Mouse (Mus musculus) v-Abl transformed pro-B cells (cell line): ENCODE data around the gene Zc3h7b.

Experiments used
- in situ Hi-C, 2 experiments: fragments of 400-800 bp; cut with MboI; formaldehyde crosslinking; loops; one replicate each; pipeline ENCODE4 v1.15.1; 2025; ENCODE audit not compliant: unreplicated experiment in 2 of 2

Gene Zc3h7b

DNA sequence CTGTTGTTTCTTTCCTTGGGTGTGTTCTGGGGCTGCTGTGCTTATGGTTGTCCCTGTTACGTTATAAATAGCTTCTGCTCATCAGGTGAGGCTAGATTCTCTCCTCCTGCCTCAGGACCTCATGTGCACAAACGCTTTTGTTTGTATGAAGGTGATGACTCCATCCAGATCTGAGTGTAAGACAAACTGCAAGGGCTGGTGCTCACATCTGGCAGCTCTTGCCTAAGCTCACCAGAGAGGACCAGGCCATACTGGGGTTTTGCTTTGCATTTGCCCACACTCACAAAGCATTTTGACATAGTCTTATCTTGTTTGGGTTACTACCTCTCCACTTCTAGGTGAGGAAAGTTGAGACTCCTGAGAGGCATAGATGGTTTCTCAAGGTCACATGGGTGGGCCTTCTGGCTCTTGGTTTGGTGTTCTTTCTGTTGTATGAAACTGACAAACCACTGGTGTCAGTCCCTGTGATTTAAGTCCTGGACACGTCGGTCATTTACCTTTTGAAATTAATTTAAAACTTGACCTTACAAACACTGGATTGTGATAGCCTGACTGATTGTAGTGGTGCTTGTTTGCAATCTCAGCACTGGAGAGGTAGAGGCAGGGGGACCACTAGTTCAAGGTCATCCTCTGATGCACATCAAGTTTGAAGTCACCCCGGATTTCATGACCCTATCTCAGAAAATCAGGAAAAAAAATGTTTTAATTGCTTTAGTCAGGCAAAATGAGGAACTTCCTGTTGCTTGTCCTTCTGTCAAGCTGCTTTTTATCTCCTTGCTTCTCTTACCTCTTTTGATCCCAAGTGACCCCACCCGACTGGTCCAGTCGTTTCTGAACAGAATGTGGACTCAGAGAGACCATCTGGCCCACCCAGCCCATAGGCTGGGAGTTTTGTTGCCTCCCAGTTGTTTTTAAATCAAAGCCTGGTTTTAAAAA, 68.1 kb downstream of the Zc3h7b start:
- in situ Hi-C loops, result loop anchor here in 1 of 2 experiments (5.0 kb wide), 1 partner anchor 49 kb away; no protein-coding TSS in a partner anchor

- in situ Hi-C loops, result loop anchor here in 1 of 2 experiments (5.0 kb wide), 1 partner anchor 48 kb away; no protein-coding TSS in a partner anchor
These were observed 69.3 kb downstream of the Zc3h7b start for GRCm38 (mm10) chr15:81813986-81814705.

DNA sequence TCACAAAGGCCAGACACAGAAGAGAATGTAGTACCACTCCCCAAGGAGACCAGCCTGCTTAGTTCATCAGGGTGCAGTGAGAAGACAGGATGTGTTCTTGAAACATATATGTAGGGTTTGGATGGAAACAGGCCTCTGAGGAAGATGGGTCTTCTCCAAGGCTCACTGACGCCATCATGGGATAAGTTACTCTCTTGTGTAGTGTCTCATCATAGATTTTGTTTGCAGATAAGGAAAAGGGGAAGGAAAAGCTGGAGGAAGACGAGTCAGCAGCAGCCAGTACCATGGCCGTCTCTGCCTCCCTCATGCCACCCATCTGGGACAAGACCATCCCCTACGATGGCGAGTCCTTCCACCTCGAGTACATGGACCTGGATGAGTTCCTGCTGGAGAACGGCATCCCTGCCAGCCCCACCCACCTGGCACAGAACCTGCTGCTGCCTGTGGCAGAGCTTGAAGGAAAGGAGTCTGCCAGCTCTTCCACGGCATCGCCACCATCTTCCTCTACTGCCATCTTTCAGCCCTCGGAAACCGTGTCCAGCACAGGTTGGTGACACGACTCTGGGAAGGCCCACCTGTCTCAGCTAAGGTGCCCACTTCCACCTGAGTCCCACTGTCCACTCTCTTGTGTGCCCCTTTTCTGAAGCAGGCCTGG, 70.0 kb downstream of the Zc3h7b start:
- in situ Hi-C loops, result loop anchor here in 1 of 2 experiments (5.0 kb wide), 1 partner anchor 47 kb away; no protein-coding TSS in a partner anchor

DNA sequence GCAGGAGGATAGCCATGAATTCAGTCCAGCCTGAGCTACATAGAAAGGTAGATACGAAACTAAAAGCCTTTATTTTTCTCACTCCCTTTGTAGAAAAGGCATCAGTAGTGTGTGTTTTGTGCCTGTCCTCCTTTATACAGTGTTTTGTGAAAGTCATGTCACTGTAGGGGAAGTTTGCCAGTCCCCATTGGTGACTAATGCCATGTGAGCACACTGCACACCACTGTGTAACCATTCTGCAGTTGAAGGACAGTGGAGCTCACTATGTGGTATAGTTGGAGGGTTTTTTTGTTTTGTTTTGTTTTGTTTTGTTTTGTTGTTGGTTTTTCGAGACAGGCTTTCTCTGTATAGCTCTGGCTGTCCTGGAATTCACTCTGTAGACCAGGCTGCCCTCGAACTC, 73.5 kb downstream of the Zc3h7b start:
- in situ Hi-C loops, result no loop called here

GRCm38 (mm10) chr15:81822631-81823030, 77.8 kb downstream of the Zc3h7b start:
- in situ Hi-C loops, result no loop called here

DNA sequence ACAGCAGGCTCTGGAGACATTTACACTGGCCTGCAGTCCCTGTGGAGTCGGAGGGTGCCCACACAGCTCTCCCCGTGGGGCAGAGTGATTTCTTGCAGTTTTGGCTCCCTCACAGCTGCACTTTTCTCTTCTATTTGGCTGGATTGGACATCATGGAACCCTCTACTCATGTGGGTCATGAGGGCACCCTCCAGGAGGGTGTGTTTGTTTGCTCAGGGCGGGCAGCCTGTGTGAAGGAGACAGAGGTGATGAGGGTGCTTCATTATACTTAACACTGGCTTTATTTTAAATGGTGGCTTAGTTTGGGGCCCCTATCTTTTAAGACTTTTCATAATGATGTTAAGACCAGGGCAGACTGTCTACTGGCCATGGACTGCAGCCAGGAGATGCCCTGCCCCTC, 80.0 kb downstream of the Zc3h7b start:
- in situ Hi-C loops, result no loop called here

- in situ Hi-C loops, result no loop called here
These were observed 83.8 kb downstream of the Zc3h7b start for GRCm38 (mm10) chr15:81828426-81829207.

DNA sequence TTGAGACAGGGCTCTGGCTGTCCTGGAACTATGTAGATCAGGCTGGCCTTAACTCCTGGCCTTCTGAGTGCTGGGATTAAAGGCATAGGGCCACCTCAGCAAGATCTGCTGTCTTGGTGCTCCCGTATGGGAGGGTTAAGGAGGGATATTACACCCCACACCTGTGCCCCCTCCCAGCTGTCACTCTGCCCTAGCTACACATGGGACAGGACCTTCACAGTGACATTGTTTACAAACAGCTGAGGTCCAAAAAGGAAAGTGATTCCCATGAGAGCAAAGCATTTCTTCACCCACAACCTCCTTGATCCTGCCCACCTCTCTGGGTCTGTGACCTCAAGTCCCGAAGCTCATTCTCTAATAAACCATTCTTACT, 84.3 kb downstream of the Zc3h7b start:
- in situ Hi-C loops, result no loop called here

GRCm38 (mm10) chr15:81830530-81830929, 85.7 kb downstream of the Zc3h7b start:
- in situ Hi-C loops, result loop anchor here (5.0 kb wide), 2 partner anchors 72 to 77 kb away; no protein-coding TSS in a partner anchor

GRCm38 (mm10) chr15:81831136-81831825, 86.4 kb downstream of the Zc3h7b start:
- in situ Hi-C loops, result loop anchor here (5.0 kb wide), 2 partner anchors 71 to 76 kb away; no protein-coding TSS in a partner anchor

GRCm38 (mm10) chr15:81832219-81832618, 87.4 kb downstream of the Zc3h7b start:
- in situ Hi-C loops, result loop anchor here (5.0 kb wide), 2 partner anchors 70 to 75 kb away; no protein-coding TSS in a partner anchor

- in situ Hi-C loops, result loop anchor here (5.0 kb wide), 2 partner anchors 69 to 74 kb away; no protein-coding TSS in a partner anchor
These were observed 88.6 kb downstream of the Zc3h7b start for GRCm38 (mm10) chr15:81833481-81833880.

DNA sequence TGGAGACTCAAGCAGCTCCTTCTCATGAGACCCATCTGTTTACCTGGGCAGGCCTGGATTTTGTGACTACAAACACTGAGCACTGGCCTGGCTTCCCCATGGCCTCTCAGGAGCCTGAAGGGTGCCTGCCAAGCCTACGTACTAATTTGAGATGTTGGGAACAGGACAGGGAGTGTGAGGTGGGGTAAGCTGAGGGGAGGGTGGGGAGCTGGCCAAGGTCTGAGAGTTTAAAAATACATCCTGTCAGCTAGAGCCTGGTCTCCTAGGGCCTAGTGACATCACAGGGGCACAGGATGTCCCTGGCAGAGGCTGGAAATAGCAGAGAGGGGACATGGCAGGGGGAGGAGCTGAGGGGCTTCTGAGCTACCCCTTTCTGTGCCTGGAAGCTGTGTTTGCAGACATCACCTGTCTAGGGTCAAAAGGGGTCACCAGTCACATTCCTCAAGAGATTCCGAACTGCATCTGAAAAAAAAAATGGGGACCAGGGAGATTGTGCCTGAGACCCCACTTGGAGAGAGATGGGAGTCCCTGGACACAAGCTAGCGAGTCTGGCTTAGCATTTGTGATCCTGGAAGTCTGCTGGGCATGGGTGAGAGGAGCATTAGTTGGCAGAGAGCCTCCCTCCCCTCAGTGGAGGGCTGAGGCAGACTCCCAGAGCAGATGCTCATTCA, 89.4 kb downstream of the Zc3h7b start:
- in situ Hi-C loops, result loop anchor here (5.0 kb wide), 2 partner anchors 68 to 73 kb away; no protein-coding TSS in a partner anchor

GRCm38 (mm10) chr15:81835007-81835880, 90.4 kb downstream of the Zc3h7b start:
- in situ Hi-C loops, result no loop called here

DNA sequence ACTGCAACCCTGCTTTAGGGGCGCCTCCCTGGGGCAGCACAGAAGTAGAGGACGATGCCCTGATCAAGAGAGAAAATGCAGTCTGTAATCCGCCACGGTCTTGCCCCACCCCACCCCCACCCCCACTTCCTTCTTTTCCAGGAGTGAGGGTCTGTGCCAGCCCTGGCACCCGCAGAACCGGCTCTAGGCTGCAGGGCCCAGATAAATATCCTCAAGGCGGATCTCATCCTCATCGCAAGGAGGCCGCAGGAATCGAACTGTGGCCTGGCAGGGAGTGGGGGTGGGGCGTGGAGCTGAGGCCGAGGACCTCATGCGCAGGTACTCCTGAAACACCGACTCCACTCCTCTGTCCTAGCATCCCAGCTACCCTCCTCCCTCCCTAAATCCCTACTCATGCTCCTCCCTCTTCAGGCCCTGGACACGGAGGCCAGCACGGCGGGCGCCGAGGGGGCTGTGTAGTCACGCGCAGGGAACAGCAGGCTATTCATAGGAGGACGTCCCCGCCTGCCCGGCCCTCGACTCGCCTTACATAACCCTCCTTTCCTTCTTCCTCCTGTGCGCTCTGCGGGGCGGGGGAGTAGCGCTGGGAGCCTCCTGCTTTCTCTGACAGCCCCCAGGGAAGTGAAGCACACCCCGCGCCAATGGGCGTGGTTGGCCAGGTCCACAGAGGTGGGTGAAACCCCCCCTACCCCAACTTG, 91.4 kb downstream of the Zc3h7b start:
- in situ Hi-C loops, result no loop called here

GRCm38 (mm10) chr15:81836966-81837920, 92.4 kb downstream of the Zc3h7b start:
- in situ Hi-C loops, result no loop called here
